Mouse (Mus musculus): ENCODE results near the gene Gm572.

GRCm38 (mm10) chr4:148641121-148641520, 2.0 kb upstream of the Gm572 start:
- no peak for TF ChIP-seq GATA1 (IDR thresholded peaks at IDR 0.05; ENCODE audit: borderline replicate concordance, low read length)
- no peak for TF ChIP-seq FLI1 (IDR thresholded peaks at IDR 0.05; ENCODE audit: low read length)

All from megakaryocyte, embryonic 14.5 days (primary cell).